Mouse (Mus musculus): ENCODE data around the gene Scn4b.

Scn4b gene

DNA sequence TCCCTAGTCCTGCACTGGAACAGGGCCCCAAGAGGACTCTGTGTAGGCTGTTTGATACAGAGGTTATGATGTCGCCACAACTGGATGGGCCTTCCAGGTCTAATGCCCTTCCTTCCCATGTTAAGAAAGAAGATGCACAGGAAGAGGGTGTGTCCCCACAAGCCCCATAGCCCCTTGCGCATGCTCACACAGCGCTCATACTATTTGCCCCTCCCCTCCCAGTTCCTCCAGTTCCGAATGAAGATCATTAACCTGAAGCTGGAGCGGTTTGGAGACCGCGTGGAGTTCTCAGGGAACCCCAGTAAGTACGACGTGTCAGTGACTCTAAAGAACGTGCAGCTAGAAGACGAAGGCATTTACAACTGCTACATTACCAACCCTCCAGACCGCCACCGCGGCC, 13.0 kb upstream of the Scn4b start:
- no peak for DNase-seq (ENCODE audit: extremely low spot score, low read depth, low spot score)

DNA sequence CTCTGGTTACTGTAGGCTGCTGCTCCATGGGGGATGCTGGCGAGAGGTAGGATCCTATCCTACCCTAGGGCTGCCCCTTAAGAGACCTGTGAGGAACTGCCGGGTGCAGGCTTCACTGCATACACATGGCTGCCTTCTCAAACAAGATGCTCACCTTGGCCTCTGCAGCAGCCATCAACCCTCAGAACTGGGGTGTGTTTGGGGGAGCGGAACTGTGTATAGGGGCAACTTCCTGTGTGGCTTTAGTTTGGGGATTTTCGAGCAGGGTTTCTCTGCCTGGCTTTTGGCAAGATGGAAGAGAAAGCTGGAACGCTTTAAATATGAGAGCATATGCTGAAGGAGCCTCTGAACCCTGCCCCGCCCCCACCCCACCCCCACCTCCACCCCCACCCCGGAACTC, 11.3 kb upstream of the Scn4b start:
- no peak for DNase-seq (ENCODE audit: extremely low spot score, low read depth, low spot score)

DNA sequence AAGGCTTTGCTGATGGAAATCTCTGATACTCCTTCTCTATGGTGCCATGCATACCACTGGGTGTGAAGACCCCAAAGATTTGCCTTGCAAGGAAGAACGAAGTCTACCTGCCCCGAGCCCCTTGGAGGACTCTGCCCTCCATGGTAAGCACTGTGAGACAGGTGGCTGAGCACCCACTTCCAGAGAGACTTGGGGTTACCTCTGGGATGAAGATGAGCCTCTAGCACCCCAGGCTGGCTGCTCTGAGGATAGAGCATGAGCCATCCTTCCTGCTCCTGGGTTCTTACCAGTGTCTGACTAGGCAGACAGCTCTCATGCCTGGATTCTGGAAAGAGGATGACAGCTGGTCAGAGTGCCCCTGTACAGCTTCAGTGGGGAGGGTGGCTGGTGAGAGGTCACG, 8.1 kb upstream of the Scn4b start:
- no peak for DNase-seq (ENCODE audit: extremely low spot score, low read depth, low spot score)

DNA sequence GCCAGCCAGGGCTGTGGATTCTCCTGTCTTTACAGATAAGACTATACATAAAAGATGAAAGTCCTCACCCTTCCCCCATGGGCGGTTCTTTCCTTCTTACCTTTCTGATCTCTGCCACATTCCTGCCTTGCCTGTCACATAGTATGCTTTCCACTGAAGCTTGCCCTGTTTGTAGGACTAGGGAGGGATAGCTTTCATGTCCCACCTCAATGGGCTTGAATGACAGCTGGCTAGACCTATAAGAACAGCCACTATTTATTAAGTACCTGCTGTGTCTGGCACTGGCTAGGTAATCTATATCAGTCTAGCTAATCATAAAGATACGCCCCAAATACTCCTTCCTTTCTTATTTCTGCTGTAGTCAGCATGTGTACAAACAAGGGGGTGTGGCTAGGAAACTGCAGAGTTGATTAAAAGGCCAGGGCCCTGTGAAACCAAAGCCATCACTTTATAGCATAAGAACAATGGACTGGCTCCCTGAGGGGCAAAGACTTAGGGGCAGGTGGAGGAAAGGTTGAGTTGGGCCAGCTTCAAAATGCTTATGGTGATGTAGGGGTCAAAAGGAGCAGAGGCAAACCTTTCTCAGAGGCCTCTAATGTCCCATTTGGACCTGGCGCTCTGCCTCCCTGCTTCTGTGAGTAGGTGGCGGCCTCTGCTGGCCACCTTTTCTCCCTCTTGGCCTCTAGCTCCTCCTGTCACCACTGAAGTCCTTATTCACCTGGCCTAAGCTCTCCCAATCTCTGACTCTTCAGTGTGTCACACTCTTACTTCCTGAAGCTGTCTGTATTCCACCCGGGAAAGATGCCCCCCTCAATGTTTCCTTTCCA, 4.5 kb upstream of the Scn4b start:
- no peak for DNase-seq (ENCODE audit: extremely low spot score, low read depth, low spot score)

DNA sequence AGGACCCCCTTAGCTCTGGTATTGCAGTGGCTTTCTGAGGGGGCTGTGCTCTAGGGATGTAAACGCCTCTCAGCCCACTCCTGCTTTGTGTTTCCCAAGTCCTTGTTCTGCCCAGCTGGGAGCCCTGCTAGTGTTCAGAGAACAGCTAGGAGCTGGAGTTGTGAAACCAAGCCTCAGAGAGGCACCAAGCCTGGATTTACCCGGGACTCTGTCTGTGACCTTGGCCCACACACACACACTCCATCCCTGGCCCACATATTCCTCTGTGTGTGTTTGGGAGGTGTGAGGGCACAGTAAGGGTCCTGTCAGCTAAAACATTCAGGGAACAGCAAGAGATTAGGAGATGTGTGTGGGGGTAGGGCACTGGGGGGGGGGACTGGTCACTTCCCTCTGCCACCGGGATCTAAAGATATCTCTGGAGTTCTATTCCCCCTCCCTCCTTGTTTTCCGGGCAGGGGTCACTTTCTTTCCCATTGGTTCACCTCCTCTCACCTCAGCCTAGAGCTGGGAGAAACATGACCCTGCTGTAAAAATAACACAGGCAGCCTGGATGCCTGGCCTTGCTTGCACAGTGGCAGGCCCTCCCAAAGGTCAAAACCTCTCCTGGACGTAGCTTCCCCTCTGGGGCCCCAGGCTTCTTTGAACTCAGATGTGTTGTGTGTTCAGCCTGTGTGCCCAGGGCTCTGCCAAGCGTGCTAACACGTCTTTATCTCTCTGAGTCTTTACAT, 1.6 kb upstream of the Scn4b start:
- DNase-seq (ENCODE audit: extremely low spot score, low read depth, low spot score): no peak

DNA sequence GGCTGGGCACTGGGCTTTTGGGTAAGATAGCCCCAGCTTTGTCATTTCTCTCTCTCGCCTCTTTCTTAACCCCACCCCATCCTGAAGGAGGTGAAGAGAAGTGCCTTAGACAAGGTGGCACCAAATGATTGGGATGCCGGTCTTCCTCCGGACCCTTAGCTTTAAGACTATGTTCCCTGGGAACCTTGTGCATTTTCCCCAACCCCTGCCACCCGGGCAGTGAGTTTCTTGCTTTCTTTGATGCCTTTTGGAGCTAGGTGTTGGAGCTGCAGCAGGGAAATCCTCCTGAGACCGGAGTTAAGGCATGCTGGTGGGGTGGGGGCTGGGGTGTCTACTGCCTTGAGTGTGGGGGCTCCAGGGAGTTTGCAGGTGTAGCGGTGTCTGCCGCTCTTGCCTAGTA, 887 bp downstream of the Scn4b start:
- no peak for DNase-seq (ENCODE audit: extremely low spot score, low read depth, low spot score)

DNA sequence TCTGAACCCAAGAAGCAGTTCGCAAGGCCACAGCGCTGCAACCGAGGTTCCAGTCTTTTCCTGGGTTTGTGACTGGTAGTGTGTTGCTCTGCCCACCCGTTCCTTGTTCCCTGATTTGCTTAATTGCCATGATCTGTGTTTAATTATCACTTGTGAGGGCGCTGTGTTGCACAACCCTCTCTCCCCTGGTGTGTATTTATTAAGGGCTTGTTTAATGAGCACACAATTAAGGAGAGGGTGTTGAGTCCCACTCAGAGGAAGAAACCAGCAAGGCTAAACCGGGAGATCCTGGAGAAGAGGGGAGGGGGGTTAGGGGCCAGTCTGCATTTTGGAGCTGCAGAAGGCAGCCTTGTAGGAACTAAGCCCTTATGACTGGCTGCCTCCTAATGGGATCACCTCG, 2.8 kb downstream of the Scn4b start:
- DNase-seq (ENCODE audit: extremely low spot score, low read depth, low spot score): no peak

DNA sequence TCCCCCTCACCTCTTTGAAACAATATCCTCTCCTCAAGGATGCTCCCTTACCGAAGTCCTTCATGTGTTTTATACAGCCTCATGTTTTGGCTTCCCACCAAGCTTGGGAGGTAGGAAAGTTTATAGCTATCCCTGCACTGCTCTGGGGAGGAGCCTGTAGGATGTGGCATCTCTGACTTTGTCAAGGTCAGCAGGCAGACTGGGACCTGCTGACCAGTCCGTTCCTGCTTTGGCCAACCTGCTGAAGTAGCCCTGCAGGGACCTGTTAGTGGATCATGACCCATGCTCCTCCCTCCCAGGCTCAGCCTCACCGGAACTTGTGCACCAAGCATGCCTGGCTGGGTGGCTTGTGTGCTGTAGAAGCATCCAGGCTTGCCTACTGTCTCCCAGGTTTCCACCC, 4.5 kb downstream of the Scn4b start:
- no peak for DNase-seq (ENCODE audit: extremely low spot score, low read depth, low spot score)

DNA sequence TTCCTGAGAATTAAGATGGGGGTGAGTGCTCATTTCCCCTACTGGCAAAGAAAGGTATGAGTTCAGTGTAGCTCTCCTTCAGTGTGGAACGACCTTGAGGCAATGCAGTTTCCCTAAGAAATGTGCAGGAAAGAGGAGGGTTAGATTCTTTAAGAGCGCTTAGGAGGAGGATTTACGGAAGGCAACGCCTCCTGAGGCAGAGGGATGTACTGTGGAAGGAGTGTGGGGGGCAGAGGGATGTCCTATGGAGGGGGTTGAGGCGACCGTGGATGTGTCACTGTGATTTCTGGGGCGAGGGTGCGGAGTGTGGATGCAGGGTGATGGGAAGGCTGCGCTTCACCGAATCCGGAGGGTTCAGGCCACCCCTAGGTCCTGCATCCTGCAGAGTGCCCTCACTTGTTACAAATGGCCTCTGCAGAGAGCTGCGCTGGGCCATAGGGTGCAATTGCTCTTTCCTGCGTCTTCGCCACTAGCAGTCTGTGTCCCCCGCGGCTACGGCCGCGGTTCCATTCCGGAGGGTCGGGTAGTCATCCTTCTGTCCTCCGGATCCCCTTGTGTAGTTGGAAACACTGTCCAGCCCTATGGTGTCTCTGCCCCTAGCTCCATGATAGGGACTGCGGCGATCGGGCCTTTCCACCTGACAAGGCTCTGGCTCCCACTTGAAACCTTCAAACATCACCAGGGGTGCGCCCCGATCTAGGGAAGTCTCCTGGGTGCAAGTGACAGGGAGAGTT, 7.5 kb downstream of the Scn4b start:
- DNase-seq (ENCODE audit: extremely low spot score, low read depth, low spot score): no peak

DNA sequence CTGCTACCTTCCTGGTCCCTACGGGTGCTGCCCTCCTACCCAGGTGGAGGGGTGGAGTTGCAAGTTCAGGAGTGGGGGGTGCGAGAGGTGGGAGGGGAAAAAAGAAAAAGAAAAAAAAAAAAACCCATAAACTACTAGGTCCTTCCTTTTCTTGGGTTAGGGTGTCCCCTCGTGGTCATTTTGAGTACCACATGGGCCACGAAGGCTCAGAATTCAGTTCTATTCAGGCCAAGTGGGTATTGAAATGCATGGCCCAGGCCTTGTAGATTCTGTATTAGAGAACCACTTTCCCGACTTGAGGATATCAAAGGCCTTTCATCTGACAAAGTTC, 8.0 kb downstream of the Scn4b start:
- no peak for DNase-seq (ENCODE audit: extremely low spot score, low read depth, low spot score)

DNA sequence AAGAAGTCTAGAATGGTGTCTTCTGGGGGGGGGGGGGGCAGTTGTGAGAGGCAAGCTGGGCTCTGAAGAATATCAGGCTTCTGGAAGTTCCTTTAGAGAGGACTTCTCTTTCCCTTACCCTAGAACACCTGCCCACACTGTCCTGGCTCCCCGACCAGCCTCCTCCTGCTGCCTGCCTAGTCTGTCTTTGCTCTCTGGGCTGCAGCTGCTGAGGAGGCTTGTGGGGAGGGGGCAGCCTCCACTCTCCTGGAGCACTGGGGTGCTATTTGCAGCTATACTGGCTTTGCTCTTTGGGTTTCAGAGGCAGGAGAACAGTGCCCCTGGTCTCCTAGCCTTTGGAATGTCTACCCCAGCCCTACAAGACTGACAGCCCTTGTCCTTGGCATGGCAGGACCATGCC, 12.7 kb downstream of the Scn4b start:
- DNase-seq (ENCODE audit: extremely low spot score, low read depth, low spot score): no peak

DNA sequence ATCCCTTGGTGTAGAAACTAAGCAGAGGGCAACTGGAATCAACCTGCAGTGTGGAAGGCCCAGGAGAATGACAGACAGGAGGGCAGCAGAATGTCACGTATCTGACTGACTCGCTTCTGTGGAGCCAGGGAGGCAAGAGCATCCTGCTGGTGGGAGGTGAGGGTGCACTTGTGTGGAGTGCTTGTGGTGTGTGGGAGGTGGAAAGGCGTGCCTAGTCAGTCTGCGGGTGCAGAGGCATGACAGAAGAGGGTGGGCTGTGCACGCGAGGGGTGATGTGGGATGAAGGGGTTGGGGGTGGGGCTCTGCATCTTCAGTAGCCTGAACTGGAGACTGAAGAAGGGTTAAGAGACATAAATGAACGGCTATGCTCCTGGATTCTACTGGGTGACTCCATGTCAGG, 15.2 kb downstream of the Scn4b start:
- no peak for DNase-seq (ENCODE audit: extremely low spot score, low read depth, low spot score)

DNA sequence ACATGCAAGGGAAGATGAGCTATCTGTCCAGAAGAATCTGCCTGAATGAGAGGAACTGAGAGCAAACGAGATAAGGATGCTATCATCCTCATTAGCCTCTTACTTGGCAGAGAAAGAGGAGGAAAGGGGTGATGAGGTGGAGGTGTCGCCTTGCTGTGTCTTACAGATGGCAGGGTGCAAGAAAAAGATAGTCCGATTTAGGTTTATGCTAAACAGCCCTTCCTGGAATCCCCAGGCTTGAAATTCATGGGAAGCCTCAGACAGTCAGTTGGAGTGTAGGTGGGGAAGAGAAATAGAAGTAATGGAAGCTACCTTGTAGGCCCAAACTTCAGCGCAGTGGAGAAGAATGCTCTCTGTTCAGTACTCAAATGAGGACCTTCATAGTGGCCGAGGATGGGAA, 29.7 kb downstream of the Scn4b start:
- DNase-seq (ENCODE audit: extremely low spot score, low read depth, low spot score): no peak

DNA sequence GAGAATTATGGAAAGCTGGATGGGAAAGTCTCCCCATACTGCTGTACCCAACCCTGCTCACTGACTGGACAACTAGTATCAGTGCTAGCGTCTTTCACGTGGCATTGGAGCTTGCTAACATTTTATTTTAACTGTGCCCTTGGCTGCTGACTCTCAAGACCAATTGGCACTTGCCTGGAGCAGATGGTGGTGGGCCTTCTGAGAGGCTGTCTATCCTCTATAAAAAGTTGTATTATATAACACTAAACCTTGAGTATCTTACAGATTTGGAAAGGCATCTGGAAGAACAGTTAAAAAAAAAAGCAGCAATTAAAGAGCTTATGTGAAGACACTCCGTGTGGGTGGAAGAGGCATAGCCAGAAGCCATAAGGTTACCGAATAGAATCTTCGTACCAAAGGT, 32.0 kb downstream of the Scn4b start:
- DNase-seq (ENCODE audit: extremely low spot score, low read depth, low spot score): no peak

DNA sequence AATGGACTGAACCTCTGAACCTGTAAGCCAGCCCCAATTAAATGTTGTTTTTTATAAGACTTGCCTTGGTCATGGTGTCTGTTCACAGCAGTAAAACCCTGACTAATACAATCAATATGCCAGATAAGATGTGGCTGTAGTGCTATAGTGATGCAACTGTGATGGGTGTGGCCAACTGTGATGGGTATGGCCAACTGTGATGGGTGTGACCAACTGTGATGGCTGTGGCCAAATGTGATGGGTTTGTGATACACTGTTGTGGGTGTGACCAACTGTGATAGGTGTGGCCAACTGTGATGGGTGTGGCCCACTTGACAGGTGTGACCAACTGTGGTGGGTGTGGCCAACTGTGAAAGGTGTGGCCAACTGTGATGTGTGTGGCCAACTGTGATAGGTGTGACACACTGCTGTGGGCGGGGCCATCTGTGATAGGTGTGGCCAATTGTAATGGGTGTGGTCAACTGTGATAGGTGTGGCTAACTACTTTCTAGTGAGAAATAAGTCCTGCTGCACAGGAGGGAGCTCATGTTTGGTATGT, 32.9 kb downstream of the Scn4b start:
- no peak for DNase-seq (ENCODE audit: extremely low spot score, low read depth, low spot score)

DNA sequence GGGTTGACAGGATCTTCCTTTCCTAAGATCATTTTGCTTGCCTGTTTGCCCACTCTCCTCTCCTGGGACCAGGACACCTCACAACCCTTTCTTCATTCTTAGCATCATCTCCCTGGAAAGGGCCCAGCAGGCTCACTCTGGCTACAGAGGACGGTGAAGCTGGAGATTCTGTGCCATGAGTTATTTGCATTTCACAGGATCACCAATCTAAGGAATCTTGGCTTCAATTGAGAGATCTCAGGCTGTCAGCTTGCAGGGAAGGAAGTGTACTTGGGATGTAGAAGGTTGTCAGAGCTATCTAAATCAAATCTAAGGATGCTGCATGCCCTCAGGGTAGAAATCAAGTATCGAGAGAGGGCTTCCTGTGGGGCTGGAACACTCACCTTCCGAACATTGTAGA, 35.3 kb downstream of the Scn4b start:
- no peak for DNase-seq (ENCODE audit: extremely low spot score, low read depth, low spot score)

DNA sequence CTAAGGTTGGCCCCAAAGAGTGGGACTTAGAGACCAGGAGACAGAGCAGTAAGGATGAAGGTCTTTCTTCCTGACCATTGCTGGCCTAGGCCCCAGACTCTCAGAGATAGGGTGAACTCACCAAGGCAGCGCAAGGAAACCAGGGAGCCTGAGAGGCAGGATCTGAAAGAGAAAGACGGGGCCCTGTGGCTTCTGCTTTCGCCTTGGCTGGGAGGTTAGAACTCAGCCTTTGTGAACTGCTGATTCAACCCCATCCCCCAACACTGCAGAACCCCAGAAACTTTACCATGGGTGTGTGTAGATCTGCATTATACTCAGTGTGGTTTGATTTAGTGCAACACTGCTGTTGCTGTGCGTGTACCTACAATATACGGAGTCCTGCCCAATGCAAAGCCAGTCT, 41.1 kb downstream of the Scn4b start:
- no peak for DNase-seq (ENCODE audit: extremely low spot score, low read depth, low spot score)

DNA sequence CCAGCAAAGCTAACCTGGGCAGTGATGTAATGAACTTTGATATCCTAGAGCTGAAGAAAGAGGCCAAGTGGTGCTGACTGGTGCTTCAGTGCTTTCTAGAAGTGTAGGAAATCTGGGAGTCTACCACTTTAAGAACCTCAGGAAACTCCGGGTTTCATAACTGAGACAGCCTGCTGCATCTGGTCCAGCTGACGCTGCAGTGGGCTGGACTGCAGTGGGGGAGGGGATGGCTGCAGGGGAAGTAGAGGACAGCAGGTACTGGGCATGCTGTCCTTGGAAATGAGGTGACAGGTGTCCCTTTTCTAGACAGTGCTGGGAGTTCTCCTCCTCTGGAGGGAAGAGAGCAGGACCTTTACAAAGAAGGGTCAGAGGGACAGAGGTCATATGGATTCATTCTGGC, 43.6 kb downstream of the Scn4b start, which contains the start of gene BC049352:
Gene BC049352, plus strand, starts transcription at position 238 of the 400 bp plus-strand sequence.
- DNase-seq (ENCODE audit: extremely low spot score, low read depth, low spot score): no peak

DNA sequence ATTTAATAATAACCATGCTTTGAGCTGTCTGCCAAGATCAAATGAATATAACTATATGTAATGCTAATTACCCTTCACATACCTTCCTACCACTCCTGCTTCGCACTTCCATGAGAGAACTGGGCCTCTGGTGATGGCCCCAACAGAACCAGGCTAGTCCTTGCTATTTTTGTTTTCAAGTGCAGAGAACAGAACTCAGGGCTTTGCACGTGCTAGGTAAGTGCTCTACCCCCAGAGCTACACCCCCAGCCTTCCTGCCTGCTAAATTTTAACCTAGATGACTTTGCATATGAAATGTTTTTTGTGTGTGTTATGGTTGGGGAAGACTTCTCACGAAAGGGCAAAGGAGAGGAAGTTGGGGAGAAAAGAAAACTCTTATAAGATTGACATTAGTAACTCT, 44.3 kb downstream of the Scn4b start:
- no peak for DNase-seq (ENCODE audit: extremely low spot score, low read depth, low spot score)

DNA sequence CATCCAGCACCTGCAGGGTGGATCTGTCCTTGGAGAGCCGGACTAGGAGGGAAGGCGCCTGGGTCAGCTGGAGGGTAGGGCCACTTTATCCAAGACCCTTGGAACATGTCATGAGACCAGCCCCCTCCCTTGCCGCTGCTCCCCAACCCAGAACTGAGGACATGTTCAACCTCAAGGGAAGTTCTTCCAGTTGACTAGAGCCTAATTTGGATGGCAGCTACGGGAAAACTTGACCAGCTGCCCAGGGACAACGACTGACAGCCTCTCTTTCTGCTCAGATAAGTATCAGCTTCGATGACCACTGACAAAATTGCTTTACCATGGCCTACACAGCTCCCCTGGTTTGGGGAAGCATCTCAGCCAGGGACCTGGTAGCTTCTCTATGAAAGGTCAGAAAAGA, 45.1 kb downstream of the Scn4b start:
- no peak for DNase-seq (ENCODE audit: extremely low spot score, low read depth, low spot score)

DNA sequence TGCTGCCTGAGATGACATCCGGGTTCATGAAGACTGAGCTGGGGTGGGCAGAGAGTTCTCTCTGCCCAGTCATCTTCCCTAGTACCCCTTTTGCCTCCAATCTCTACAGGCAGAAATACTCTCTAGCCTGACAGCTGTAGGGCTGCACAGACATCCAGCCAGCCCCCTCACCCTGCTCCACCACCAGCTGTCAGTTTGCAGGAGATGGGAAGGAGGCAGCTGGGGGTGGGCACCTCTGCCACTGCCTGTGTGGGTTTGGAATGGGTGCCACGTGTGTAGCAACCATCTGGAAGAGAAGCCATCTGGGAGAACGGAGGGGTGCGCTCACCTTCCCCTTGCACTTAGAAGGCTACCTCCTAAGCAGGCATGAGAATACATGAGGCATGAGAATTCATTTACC, 47.1 kb downstream of the Scn4b start:
- no peak for DNase-seq (ENCODE audit: extremely low spot score, low read depth, low spot score)

All from hindlimb bud, embryonic 11.5 days (tissue).